Comparison of ENCODE assay signal across 10 mouse cellular contexts in the genomic region with DNA sequence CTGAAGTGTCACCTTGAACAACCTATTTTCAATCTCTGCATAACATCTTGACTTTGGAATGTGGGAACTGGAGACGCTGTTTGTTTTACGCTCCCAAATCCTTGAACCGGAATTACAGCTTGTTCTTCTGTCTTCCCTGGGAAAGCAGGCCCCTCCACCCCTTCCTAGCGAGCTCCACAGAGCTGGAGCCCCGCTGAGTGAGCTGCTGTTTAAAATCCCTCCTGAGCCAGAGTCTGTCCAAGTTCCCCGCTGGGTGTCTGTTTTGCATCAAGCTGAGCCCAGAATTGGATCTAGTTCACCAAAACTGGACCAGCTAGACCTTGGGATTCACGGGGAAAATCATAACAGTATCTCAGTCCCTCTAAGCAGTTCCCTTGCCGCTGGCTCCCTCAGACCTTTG.
A peak's percentile ranks its signal among the peaks of the same experiment; 100 is the strongest.
DNase-seq lines count a peak whose midpoint lies in the region; ATAC-seq and TF ChIP-seq lines count a peak whose summit lies in the region.
"Had no signal": no experiment of that assay in that cellular context is flagged by ENCODE, and none has a peak within 500 bp of the region (broad histone marks: within the 10 kb centered on the region; RNA-seq: fewer than 3 reads in every experiment).

No protein-coding gene starts in this region.

- TF ChIP-seq EP300 in heart, postnatal 0 days (IDR thresholded peaks at IDR 0.05; ENCODE audit: low read depth): no peak

- no peaks in the 10 kb centered on the region for H3K9me3 ChIP-seq in forebrain, embryonic 11.5 days (ENCODE audit: control insufficient read depth, low read length)
- no peaks in the 10 kb centered on the region for H3K9me3 ChIP-seq in heart, postnatal 0 days (replicated peaks; ENCODE audit: control insufficient read depth, low read length)
- H3K9me3 ChIP-seq in limb, embryonic 12.5 days: no peaks in the 10 kb centered on the region

- no peak for TF ChIP-seq CTCF in left cerebral cortex, adult 2 months (IDR thresholded peaks at IDR 0.05)
- TF ChIP-seq CTCF in heart, postnatal 0 days (IDR thresholded peaks at IDR 0.05; ENCODE audit: low read depth): no peak

- no peak overlapping the region for H3K4me2 ChIP-seq in forebrain, embryonic 11.5 days (ENCODE audit: low read depth, low read length, severe bottlenecking)
- no peak overlapping the region for H3K4me2 ChIP-seq in heart, postnatal 0 days (ENCODE audit: low read depth, low read length)
- peak overlapping the region; percentile 29 for H3K4me2 ChIP-seq in limb, embryonic 12.5 days

- intact Hi-C loops in left cerebral cortex, adult 2 months (cut with DNase I): loop anchor here (2.0 kb wide), 2 partner anchors 33 to 41 kb away; no protein-coding TSS in a partner anchor

- no peak overlapping the region for H3K4me3 ChIP-seq in left cerebral cortex, adult 2 months
- no peak overlapping the region for H3K4me3 ChIP-seq in forebrain, embryonic 11.5 days (ENCODE audit: low read depth, low read length)
- no peak overlapping the region for H3K4me3 ChIP-seq in heart, postnatal 0 days (ENCODE audit: low read depth, low read length)
- H3K4me3 ChIP-seq in limb, embryonic 12.5 days (replicated peaks): no peak overlapping the region
- H3K4me3 ChIP-seq: erythroblast, embryonic 14.5 days had no signal

- peaks cover 6% of the 10 kb centered on the region for H3K4me1 ChIP-seq in forebrain, embryonic 11.5 days (replicated peaks; ENCODE audit: control insufficient read depth, insufficient read depth, low read length)
- H3K4me1 ChIP-seq in heart, postnatal 0 days (ENCODE audit: control insufficient read depth, insufficient read depth): no peaks in the 10 kb centered on the region
- peaks cover 38% of the 10 kb centered on the region for H3K4me1 ChIP-seq in limb, embryonic 12.5 days (replicated peaks)

- no peaks in the 10 kb centered on the region for H3K27me3 ChIP-seq in forebrain, embryonic 11.5 days (ENCODE audit: control insufficient read depth, insufficient read depth, low read length)
- H3K27me3 ChIP-seq in heart, postnatal 0 days (ENCODE audit: control insufficient read depth, insufficient read depth, low read length): no peaks in the 10 kb centered on the region
- no peaks in the 10 kb centered on the region for H3K27me3 ChIP-seq in limb, embryonic 12.5 days

- WGBS in forebrain, embryonic 11.5 days: 8% methylated on average over 8 of the region's 8 CpGs
- 17% methylated on average over 8 of the region's 8 CpGs for WGBS in heart, postnatal 0 days
- 6% methylated on average over 8 of the region's 8 CpGs for WGBS in limb, embryonic 12.5 days

- H3K36me3 ChIP-seq in forebrain, embryonic 11.5 days (ENCODE audit: control insufficient read depth, insufficient read depth, low read length): no peaks in the 10 kb centered on the region
- H3K36me3 ChIP-seq in heart, postnatal 0 days (replicated peaks; ENCODE audit: control insufficient read depth, insufficient read depth, low read length): no peaks in the 10 kb centered on the region
- H3K36me3 ChIP-seq in limb, embryonic 12.5 days: no peaks in the 10 kb centered on the region

- H3K27ac ChIP-seq in left cerebral cortex, adult 2 months: peak overlapping the region; percentile 77
- H3K27ac ChIP-seq in forebrain, embryonic 11.5 days (ENCODE audit: low read depth, low read length): peak overlapping the region; percentile 57; the same call in 1 of the 2 replicates
- H3K27ac ChIP-seq in heart, postnatal 0 days (ENCODE audit: low read depth): no peak overlapping the region; the same call in 1 of the 2 replicates
- peak overlapping the region; percentile 75 for H3K27ac ChIP-seq in limb, embryonic 12.5 days
- H3K27ac ChIP-seq: liver, embryonic 14.5 days had no signal

- ATAC-seq in forebrain, embryonic 11.5 days (replicated peaks; ENCODE audit: low FRiP score): no peak
- no peak for ATAC-seq in heart, postnatal 0 days (ENCODE audit: insufficient read depth, low read depth)
- ATAC-seq in limb, embryonic 12.5 days (ENCODE audit: insufficient number of reproducible peaks, insufficient read depth, low FRiP score, low TSS enrichment, low read depth): no peak
- ATAC-seq in CD4-positive, CD25-positive, alpha-beta regulatory T cell, adult 4 months: no peak

- H3K9ac ChIP-seq in forebrain, embryonic 11.5 days (ENCODE audit: low read length): no peak overlapping the region
- H3K9ac ChIP-seq in heart, postnatal 0 days (replicated peaks; ENCODE audit: low read depth, low read length): no peak overlapping the region
- no peak overlapping the region for H3K9ac ChIP-seq in limb, embryonic 12.5 days (replicated peaks)
- H3K9ac ChIP-seq: liver, embryonic 14.5 days had no signal

- peak; percentile 39 to 42 for DNase-seq in left cerebral cortex, adult 2 months (ENCODE audit: extremely low spot score in 1 of 2, low spot score in 2 of 2)
- no peak for DNase-seq in left cerebral cortex, adult 8-10 months (ENCODE audit: low spot score in 2 of 2)
- DNase-seq in forebrain, embryonic 11.5 days (ENCODE audit: low spot score): peak; percentile 51
- DNase-seq in heart, postnatal 0 days (ENCODE audit: low spot score): peak; percentile 26
- peak; percentile 11 for DNase-seq in ovary, postnatal 14 days (ENCODE audit: low spot score)
- no peak for DNase-seq in spleen, postnatal 36 days (ENCODE audit: low spot score in 2 of 2)

Comparison
In these comparisons a context has a peak if more than half of its experiments do, and no peak if none do; other contexts are left out.
1. DNase-seq: peak in left cerebral cortex, adult 2 months (2 of 2), forebrain, embryonic 11.5 days (single experiment), heart, postnatal 0 days (single experiment) and ovary, postnatal 14 days (single experiment); none in left cerebral cortex, adult 8-10 months (0 of 2) and spleen, postnatal 36 days (0 of 2).